Mouse (Mus musculus) small intestine, adult 2 months (tissue): ENCODE measurements at regions not wholly inside any gene's neighbourhood (a gene's known extent, or its start where the extent isn't known, plus 50 kb on each side); places are given as distances from the start of the nearest gene placed in this dataset.

Experiments used
- CTCF ChIP-seq: fragments of 200-500 bp; IDR thresholded peaks from 2 replicates; pipeline ENCODE4 v1.5.1; 2012; ENCODE audit warnings: low read depth, mild to moderate bottlenecking, control low read depth, inconsistent platforms, low read length, moderate library complexity, mixed read lengths; ENCODE audit not compliant: insufficient replicate concordance, insufficient read length; ENCODE audit errors: extremely low read depth
- POLR2A ChIP-seq: fragments of 200-500 bp; IDR thresholded peaks from 2 replicates; pipeline ENCODE4 v1.6.1; 2012; ENCODE audit warnings: low read depth, mild to moderate bottlenecking, control low read depth, inconsistent platforms, low read length, moderate library complexity

- no peak for TF ChIP-seq POLR2A
- TF ChIP-seq CTCF, result no peak
Observed at GRCm38 (mm10) chr14:58937331-58937730, 205.4 kb downstream of the 1700129C05Rik start.
